Mouse (Mus musculus) forebrain, embryonic 13.5 days (tissue): ENCODE results near the gene Fank1. TPM values are rescaled to one million over a fixed set of nuclear protein-coding genes. Genes with fewer than 3 reads are reported as not detected.

Source experiments
- ATAC-seq: fragments of 200-750 bp; cut with Nextera tagmentation; 2 replicates; pipeline ENCODE4 v1.8.0; 2017
- H3K27ac ChIP-seq: fragments of 300-500 bp; sonication (generic); 2 replicates; pipeline ENCODE4 v1.5.1; 2015; ENCODE audit warnings: inconsistent platforms, mild to moderate bottlenecking, moderate library complexity
- H3K27me3 ChIP-seq: fragments of 300-500 bp; sonication (generic); 2 replicates; pipeline ENCODE4 v1.6.1; 2015; ENCODE audit warnings: mild to moderate bottlenecking, inconsistent platforms
- H3K36me3 ChIP-seq: fragments of 300-500 bp; sonication (generic); 2 replicates; pipeline ENCODE4 v1.6.1; 2015; ENCODE audit warnings: mild to moderate bottlenecking, inconsistent platforms; ENCODE audit not compliant: poor library complexity, severe bottlenecking
- H3K4me1 ChIP-seq: fragments of 300-500 bp; sonication (generic); 2 replicates; pipeline ENCODE4 v1.6.1; 2015; ENCODE audit warnings: inconsistent platforms
- H3K4me2 ChIP-seq: fragments of 300-500 bp; sonication (generic); 2 replicates; pipeline ENCODE4 v1.6.1; 2015; ENCODE audit warnings: inconsistent platforms, mild to moderate bottlenecking, moderate library complexity
- H3K4me3 ChIP-seq: fragments of 300-500 bp; sonication (generic); 2 replicates; pipeline ENCODE4 v1.5.1; 2015; ENCODE audit warnings: mild to moderate bottlenecking, inconsistent platforms
- H3K9ac ChIP-seq: fragments of 300-500 bp; sonication (generic); 2 replicates; pipeline ENCODE4 v1.6.1; 2015; ENCODE audit warnings: mild to moderate bottlenecking, inconsistent platforms
- H3K9me3 ChIP-seq: fragments of 300-500 bp; sonication (generic); replicated peaks from 2 replicates; pipeline ENCODE4 v1.6.1; 2016; ENCODE audit warnings: inconsistent platforms
- WGBS: fragments of 180-500 bp; shearing (Covaris S2); methylation state at CpG from one replicate; pipeline ENCODE4 v1.1.7; 2015; 5-methylcytosine and 5-hydroxymethylcytosine counted together
- polyA plus RNA-seq: library from polyadenylated mRNA; unstranded; fragments of >200 nt; fragmentation: Nextera tagmentation; extraction: Ambion mirVana; gene quantifications from 2 replicates; pipeline ENCODE4 v1.2.1, GENCODE M21; 2015

The Fank1 gene
- polyA plus RNA-seq, 1 experiment from 2014 or later: 1.8 TPM

DNA sequence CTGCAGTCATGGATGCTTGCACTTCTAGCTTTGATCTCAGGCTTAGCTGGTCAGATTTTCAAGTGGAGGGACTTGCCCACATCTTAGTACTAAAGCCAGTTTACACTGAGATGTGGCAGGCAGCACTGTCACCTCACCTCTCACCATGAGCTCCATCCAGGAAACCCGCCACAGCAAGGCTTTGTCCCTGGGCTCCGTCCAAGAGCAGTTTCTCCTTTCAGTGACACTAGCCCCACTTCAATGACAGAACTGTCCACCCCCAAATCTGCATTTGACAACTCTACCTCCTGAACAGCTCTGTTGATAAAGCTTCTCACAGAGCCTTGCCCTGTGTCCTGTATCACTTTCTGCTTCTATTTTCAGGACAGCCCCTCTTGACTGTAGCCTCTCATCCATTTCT, 71.5 kb downstream of the Fank1 start:
- Histone ChIP-seq H3K9ac (no peak overlapping the region), H3K27me3 (no peaks in the 10 kb centered on the region), H3K4me2 (no peak overlapping the region), H3K27ac (no peak overlapping the region), H3K4me3 (no peak overlapping the region), H3K9me3 (no peaks in the 10 kb centered on the region), H3K4me1 (no peaks in the 10 kb centered on the region), H3K36me3 (no peaks in the 10 kb centered on the region)
- WGBS: 76% methylated on average over 2 of the region's 2 CpGs
- ATAC-seq: no peak

DNA sequence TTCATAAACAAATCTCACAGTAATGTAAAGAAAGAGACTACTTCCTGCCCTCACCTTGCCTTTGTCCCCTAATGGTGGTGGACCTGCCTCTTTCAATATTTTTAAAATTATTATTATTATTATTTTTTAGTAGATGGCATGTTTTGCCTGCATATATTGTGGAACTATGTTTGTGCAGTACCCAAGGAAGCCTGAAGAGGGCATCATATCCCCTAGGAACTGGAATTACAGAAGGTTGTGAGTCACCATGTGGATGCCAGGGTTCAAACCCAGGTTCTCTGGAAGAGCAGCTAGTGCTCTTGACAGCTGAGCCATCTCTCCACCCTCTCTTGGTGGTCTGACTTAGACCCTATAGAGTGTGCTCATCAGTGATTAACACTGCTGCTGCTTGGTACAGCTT, 74.1 kb downstream of the Fank1 start:
- Histone ChIP-seq H3K9me3 (no peaks in the 10 kb centered on the region), H3K4me3 (no peak overlapping the region), H3K27ac (no peak overlapping the region), H3K36me3 (no peaks in the 10 kb centered on the region), H3K27me3 (no peaks in the 10 kb centered on the region), H3K4me1 (no peaks in the 10 kb centered on the region), H3K4me2 (no peak overlapping the region), H3K9ac (no peak overlapping the region)
- ATAC-seq: no peak

DNA sequence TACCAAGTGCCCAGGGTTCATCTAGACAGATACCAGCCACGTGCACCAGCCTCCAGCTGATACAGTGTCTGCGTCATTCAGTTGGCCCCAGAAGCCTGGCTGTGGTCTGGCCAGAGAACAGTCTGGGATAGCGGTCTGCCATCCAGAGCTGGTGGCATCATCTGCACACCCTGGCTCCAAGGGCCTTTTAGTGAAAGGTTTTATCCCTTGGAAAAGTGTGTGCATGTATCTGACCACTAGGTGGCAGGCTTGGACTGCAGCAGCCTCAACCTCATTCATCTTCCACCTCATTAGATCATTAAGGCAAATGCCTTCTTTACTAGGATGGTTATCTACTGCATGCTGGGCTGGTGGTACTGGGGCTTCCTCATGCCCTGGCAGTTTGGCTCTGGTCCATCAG, 79.6 kb downstream of the Fank1 start:
- Histone ChIP-seq H3K4me2 (no peak overlapping the region), H3K4me1 (no peaks in the 10 kb centered on the region), H3K27ac (no peak overlapping the region), H3K27me3 (0 out of 2 replicates have a peak, but pooled peaks cover 3% of the 10 kb centered on the region), H3K9ac (no peak overlapping the region), H3K36me3 (no peaks in the 10 kb centered on the region), H3K4me3 (no peak overlapping the region), H3K9me3 (no peaks in the 10 kb centered on the region)
- 14% methylated on average over 3 of the region's 3 CpGs for WGBS
- peak; percentile 82 for ATAC-seq

DNA sequence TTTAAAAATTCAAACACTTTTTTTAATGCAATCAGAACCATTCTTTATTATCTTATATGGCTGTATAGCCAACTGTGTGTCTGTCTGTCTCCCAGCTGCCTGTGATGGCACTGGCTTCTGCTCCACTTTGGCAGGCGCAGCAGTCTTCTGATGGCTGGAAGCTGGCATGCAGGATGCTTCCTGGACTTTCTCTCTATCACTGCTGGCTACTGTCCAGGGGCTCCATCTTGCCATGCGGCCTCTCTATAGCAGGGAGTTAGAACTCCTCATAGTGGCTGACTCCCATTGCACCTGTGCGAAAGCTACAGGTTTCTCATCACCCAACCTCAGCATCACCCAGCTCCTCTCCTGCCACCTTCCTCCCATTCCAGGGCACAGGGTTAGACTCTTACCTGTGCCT, 81.8 kb downstream of the Fank1 start:
- no peak overlapping the region for H3K4me2 ChIP-seq
- H3K4me1 ChIP-seq: no peaks in the 10 kb centered on the region; the same call in 1 of the 2 replicates
- no peak overlapping the region for H3K9ac ChIP-seq
- no peaks in the 10 kb centered on the region for H3K36me3 ChIP-seq
- 0 out of 2 replicates have a peak, but pooled peaks cover 3% of the 10 kb centered on the region for H3K27me3 ChIP-seq
- WGBS: 89% methylated on average over 3 of the region's 3 CpGs
- no peak for ATAC-seq
- no peak overlapping the region for H3K4me3 ChIP-seq
- H3K9me3 ChIP-seq: no peaks in the 10 kb centered on the region
- no peak overlapping the region for H3K27ac ChIP-seq

DNA sequence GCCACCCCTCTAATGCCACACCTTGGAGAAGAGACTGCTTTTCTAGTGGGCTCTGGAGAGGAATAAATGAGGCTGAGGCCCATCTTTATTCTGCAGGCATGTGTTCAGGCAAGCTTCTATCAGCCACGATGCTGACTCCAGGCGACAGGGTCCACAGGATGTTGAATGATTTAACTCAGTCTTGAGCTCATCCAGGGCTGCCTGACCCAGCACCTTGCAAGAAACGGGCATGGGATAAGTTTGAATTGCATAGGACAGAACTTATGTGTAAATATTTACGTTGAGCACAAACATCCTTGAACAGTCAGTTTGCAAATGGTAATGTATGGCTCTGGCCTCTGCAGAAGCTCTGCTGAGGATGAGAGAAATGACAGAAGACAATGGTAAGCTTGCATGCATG, 82.9 kb downstream of the Fank1 start:
- 83% methylated on average over 4 of the region's 4 CpGs for WGBS
- no peak for ATAC-seq
- no peaks in the 10 kb centered on the region for H3K9me3 ChIP-seq

DNA sequence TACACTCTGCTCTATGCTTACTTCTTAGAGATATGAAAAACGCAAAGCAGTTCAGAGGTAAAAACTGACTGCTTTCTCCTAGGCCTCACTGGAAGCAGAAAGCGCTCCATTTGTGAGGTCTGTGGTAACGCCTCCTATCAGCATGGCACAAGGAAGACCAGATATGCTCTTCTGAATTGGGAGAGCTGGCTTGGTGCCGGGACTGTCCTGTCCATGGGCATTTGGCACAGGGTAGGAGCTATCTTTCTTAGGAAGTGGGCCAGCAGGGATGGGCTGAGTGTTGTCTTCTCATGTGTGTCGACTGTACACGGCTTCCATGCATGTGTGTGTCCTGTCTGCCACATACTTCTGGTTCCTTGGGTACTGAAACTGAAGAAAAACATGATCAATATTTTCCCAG, 85.6 kb downstream of the Fank1 start:
- WGBS: 94% methylated on average over 6 of the region's 6 CpGs
- no peak overlapping the region for H3K4me3 ChIP-seq
- no peak overlapping the region for H3K9ac ChIP-seq
- no peak overlapping the region for H3K27ac ChIP-seq
- H3K4me1 ChIP-seq: peaks cover 3% of the 10 kb centered on the region; the same call in 1 of the 2 replicates
- no peak for ATAC-seq
- H3K4me2 ChIP-seq: no peak overlapping the region
- no peaks in the 10 kb centered on the region for H3K36me3 ChIP-seq
- no peaks in the 10 kb centered on the region for H3K9me3 ChIP-seq
- 0 out of 2 replicates have a peak, but pooled peaks cover 3% of the 10 kb centered on the region for H3K27me3 ChIP-seq

More for the DNA sequence above, 82.9 kb downstream of the Fank1 start:
- H3K27ac ChIP-seq: no peak overlapping the region
- H3K4me1 ChIP-seq: peaks cover 3% of the 10 kb centered on the region; the same call in 1 of the 2 replicates
- H3K36me3 ChIP-seq: no peaks in the 10 kb centered on the region
- 0 out of 2 replicates have a peak, but pooled peaks cover 3% of the 10 kb centered on the region for H3K27me3 ChIP-seq
- no peak overlapping the region for H3K4me2 ChIP-seq
- no peak overlapping the region for H3K4me3 ChIP-seq
- H3K9ac ChIP-seq: no peak overlapping the region

DNA sequence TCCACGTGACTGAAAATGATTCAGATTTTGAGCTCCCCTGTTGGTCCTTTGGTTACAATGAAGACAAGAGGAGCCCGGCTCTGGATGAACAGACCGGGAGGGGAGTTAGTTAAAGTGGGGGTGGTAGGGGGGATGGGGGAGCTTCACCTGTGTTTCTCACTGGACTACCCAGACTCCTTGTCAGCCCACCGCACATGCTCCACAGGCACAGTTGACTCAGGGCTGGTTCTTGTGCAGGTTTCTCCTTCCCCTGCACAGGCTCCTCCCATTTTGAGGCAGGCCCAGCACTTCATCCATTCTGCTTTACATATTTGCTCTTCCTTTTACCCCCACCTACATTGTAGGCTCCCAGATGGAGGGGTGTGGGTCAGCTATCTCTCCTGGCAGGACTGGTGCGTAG, 86.1 kb downstream of the Fank1 start:
- Histone ChIP-seq H3K4me2 (no peak overlapping the region), H3K4me3 (no peak overlapping the region), H3K9ac (no peak overlapping the region), H3K4me1 (peaks cover 3% of the 10 kb centered on the region; the same call in 1 of the 2 replicates), H3K9me3 (no peaks in the 10 kb centered on the region), H3K36me3 (no peaks in the 10 kb centered on the region), H3K27me3 (0 out of 2 replicates have a peak, but pooled peaks cover 3% of the 10 kb centered on the region), H3K27ac (0 out of 2 replicates have a peak overlapping the region, but pooled peaks have one; percentile 44)
- no peak for ATAC-seq
- 87% methylated on average over 5 of the region's 5 CpGs for WGBS

DNA sequence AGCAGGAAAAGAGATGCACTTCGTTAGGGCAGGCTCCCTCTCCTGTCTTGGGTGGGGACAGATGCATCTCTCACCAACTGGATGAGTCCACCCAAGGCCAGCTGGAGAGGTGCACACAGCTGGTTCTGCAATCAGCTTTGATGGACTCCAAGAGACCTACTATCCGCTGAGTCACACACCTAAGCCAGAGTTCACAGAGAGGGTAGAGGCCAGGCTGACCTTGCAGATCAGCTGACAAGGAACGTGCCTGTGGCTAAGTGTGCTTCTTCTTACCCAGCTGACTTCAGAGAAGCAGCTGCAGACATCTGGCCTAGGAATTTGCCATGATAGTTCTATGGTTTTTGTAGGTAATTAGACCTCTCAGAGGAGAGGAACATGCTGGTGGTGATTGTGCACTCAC, 86.5 kb downstream of the Fank1 start:
- Histone ChIP-seq H3K27ac (0 out of 2 replicates have a peak overlapping the region, but pooled peaks have one; percentile 44), H3K4me2 (no peak overlapping the region), H3K9ac (no peak overlapping the region), H3K4me3 (no peak overlapping the region), H3K9me3 (no peaks in the 10 kb centered on the region), H3K4me1 (peaks cover 3% of the 10 kb centered on the region; the same call in 1 of the 2 replicates), H3K36me3 (no peaks in the 10 kb centered on the region), H3K27me3 (0 out of 2 replicates have a peak, but pooled peaks cover 3% of the 10 kb centered on the region)
- ATAC-seq: no peak
- 93% methylated on average over 3 of the region's 3 CpGs for WGBS

DNA sequence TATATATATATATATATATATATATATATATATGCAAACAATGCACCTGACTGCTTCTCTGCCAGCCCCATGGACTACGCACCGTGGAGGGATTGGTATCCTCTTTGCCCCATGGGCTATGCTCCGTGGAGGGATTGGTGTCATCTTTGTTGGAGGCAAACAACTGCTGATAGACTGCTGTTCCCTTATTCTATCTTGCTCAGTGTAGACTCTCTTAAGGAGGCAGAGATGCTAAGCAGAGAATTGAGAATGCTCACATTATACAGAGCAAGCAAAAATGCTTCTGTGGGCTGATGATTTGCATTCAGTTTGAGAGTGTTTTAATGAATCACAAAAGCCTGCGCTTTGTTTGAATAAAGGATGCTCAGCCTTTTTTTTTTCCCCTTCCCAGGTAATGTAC, 87.0 kb downstream of the Fank1 start:
- 42% methylated on average over 4 of the region's 4 CpGs for WGBS
- H3K4me2 ChIP-seq: no peak overlapping the region

DNA sequence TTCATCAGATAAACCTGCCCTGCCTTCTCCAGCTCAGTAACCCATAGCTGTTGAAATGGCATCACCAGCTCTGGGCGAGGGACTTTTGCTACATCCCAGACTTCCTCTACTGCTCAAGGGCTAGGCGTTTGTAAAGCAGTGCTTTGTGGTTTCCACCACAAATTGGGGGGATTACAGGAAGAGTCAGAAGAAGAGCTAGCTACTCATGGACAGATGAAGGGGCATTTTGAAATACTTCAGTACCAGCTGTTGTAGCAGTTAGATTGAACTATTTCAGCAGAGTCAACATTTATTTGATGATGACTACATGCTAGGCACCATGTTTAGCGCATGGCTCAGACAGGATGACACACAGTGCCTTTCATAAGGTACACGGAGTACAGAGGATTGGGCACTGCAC, 93.6 kb downstream of the Fank1 start:
- H3K4me2 ChIP-seq: no peak overlapping the region
- H3K27me3 ChIP-seq: no peaks in the 10 kb centered on the region
- H3K27ac ChIP-seq: no peak overlapping the region
- H3K4me3 ChIP-seq: no peak overlapping the region
- no peaks in the 10 kb centered on the region for H3K36me3 ChIP-seq
- no peaks in the 10 kb centered on the region for H3K4me1 ChIP-seq
- no peaks in the 10 kb centered on the region for H3K9me3 ChIP-seq
- no peak overlapping the region for H3K9ac ChIP-seq
- ATAC-seq: no peak
- 86% methylated on average over 4 of the region's 4 CpGs for WGBS

More for the DNA sequence above, 87.0 kb downstream of the Fank1 start:
- H3K27ac ChIP-seq: no peak overlapping the region
- peaks cover 3% of the 10 kb centered on the region; the same call in 1 of the 2 replicates for H3K4me1 ChIP-seq
- H3K27me3 ChIP-seq: no peaks in the 10 kb centered on the region
- no peak overlapping the region for H3K9ac ChIP-seq
- H3K4me3 ChIP-seq: no peak overlapping the region
- no peaks in the 10 kb centered on the region for H3K36me3 ChIP-seq
- no peaks in the 10 kb centered on the region for H3K9me3 ChIP-seq
- no peak for ATAC-seq

DNA sequence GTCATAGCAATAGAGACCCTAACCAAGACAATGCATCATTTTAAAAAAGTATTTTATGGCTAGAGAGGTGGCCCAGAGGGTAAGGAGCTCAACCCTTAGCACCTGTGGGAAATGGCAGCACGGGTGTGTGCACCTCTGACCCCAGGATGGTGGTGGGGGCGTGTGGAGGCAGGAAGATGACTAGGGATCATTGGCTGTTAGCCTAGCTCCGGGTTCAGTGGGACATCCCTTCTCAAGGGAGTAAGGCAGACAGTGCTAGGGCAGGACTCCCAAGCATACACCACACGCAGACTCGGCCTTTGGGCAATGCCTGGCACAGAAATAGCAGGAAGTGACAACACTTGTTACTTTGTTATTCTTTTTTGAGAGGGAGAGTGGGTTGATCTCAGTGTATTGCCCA, 96.0 kb downstream of the Fank1 start:
- H3K4me2 ChIP-seq: no peak overlapping the region
- no peak overlapping the region for H3K27ac ChIP-seq
- no peaks in the 10 kb centered on the region for H3K36me3 ChIP-seq
- H3K4me3 ChIP-seq: no peak overlapping the region
- no peaks in the 10 kb centered on the region for H3K9me3 ChIP-seq
- H3K27me3 ChIP-seq: no peaks in the 10 kb centered on the region
- H3K4me1 ChIP-seq: no peaks in the 10 kb centered on the region
- no peak for ATAC-seq
- no peak overlapping the region for H3K9ac ChIP-seq
- 92% methylated on average over 5 of the region's 5 CpGs for WGBS

DNA sequence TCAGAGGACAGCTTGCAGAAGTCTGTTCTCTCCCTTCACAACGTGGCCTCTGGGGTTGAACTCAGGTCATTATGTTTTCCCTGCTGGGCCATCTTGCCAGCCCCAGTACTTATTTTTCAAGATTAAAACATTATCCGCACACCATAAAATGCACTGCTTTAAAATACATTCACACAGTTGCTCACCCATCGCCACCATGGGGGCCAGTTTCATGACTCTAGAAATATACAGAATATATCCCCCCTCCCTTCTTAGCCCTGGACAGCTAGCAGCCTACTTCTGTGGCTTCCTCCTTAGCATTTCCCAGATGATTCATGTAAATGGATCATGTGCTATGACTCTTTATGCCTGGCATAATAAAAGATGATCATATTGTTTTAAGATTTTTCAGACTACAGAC, 99.5 kb downstream of the Fank1 start:
- Histone ChIP-seq H3K4me1 (no peaks in the 10 kb centered on the region), H3K4me3 (no peak overlapping the region), H3K4me2 (no peak overlapping the region), H3K9ac (no peak overlapping the region), H3K9me3 (no peaks in the 10 kb centered on the region), H3K36me3 (no peaks in the 10 kb centered on the region), H3K27me3 (no peaks in the 10 kb centered on the region), H3K27ac (no peak overlapping the region)
- 82% methylated on average over 3 of the region's 3 CpGs for WGBS
- ATAC-seq: no peak

DNA sequence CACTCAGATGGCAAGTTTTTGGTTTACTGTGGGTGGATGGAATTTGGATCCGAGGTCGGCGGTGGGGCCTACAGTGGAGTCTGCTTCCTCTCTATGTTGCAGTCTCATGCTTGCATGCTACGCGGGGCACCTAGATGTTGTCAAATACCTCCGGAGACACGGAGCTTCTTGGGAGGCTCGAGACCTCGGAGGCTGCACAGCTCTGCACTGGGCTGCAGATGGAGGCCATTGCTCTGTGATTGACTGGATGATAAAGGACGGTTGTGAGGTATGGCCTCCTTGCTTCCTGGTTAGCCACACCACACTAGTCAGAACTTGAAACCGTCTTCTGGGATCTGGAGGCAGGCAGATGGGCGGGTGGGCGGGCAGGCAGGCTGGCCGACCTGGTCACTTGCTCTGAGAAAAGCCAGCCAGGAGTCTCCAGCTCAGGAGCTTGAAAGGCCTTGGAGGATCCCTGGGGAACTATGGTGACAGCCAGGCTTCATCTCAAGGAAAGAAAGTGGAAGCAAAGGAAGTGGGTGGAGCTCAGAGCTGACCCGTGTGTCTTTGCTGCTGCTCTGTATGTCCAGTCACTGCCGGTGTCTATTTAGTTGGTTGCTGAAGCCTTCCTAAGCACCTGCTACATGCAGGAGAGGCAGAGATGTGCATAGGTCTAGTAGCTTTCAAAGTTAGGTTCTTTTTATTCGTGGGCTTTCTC, 100.1 kb downstream of the Fank1 start:
- 88% methylated on average over 17 of the region's 17 CpGs for WGBS
- Histone ChIP-seq H3K4me3 (no peak overlapping the region), H3K9me3 (no peaks in the 10 kb centered on the region), H3K27me3 (no peaks in the 10 kb centered on the region), H3K4me1 (no peaks in the 10 kb centered on the region), H3K9ac (no peak overlapping the region), H3K27ac (no peak overlapping the region), H3K36me3 (no peaks in the 10 kb centered on the region), H3K4me2 (no peak overlapping the region)
- ATAC-seq: no peak
